Mouse (Mus musculus) frontal cortex, postnatal 36 days (tissue): Measurements from ENCODE around the gene Tjap1.

Source experiments
- DNase-seq, 2 experiments: peaks; one replicate each; pipeline ENCODE4 v3.0.0; 2022; ENCODE audit warnings: low spot score in 2 of 2

Gene Tjap1

GRCm38 (mm10) chr17:46283140-46283539 is 314 bp upstream of the Tjap1 start:
- DNase-seq, result no peak

GRCm38 (mm10) chr17:46278011-46278765 is 4.6 kb downstream of the Tjap1 start:
- no peak for DNase-seq

- no peak for DNase-seq
Measured at GRCm38 (mm10) chr17:46277586-46277985, 5.2 kb downstream of the Tjap1 start.

GRCm38 (mm10) chr17:46275506-46275905 is 7.3 kb downstream of the Tjap1 start:
- no peak for DNase-seq

GRCm38 (mm10) chr17:46275034-46275433 is 7.8 kb downstream of the Tjap1 start:
- no peak for DNase-seq

GRCm38 (mm10) chr17:46274465-46274864 is 8.4 kb downstream of the Tjap1 start:
- no peak for DNase-seq

GRCm38 (mm10) chr17:46273803-46274236 is 9.0 kb downstream of the Tjap1 start:
- peak in 1 of 2 experiments; percentile 70 for DNase-seq

GRCm38 (mm10) chr17:46272675-46273074 is 10.2 kb downstream of the Tjap1 start:
- no peak for DNase-seq

- DNase-seq, result no peak
Measured at GRCm38 (mm10) chr17:46272058-46272457, 10.8 kb downstream of the Tjap1 start.

- DNase-seq, result no peak
Measured at GRCm38 (mm10) chr17:46269771-46270534, 12.9 kb downstream of the Tjap1 start.

GRCm38 (mm10) chr17:46268026-46268720 is 14.7 kb downstream of the Tjap1 start:
- DNase-seq, result no peak

GRCm38 (mm10) chr17:46267511-46267910 is 15.3 kb downstream of the Tjap1 start:
- DNase-seq, result no peak

GRCm38 (mm10) chr17:46266986-46267385 is 15.8 kb downstream of the Tjap1 start:
- no peak for DNase-seq

GRCm38 (mm10) chr17:46265918-46266618 is 16.8 kb downstream of the Tjap1 start:
- peak; percentile 90 to 91 for DNase-seq

- no peak for DNase-seq
Measured at GRCm38 (mm10) chr17:46265502-46265901, 17.3 kb downstream of the Tjap1 start.

- DNase-seq, result no peak
Measured at GRCm38 (mm10) chr17:46262201-46262694, 20.6 kb downstream of the Tjap1 start.

GRCm38 (mm10) chr17:46259675-46260074 is 23.2 kb downstream of the Tjap1 start:
- no peak for DNase-seq

- DNase-seq, result no peak
Measured at GRCm38 (mm10) chr17:46258279-46259053, 24.4 kb downstream of the Tjap1 start.

- DNase-seq, result no peak
Measured at GRCm38 (mm10) chr17:46255147-46255546, 27.7 kb downstream of the Tjap1 start.

- DNase-seq, result peak; percentile 54
Measured at GRCm38 (mm10) chr17:46254106-46254505, 28.7 kb downstream of the Tjap1 start.
